Mouse (Mus musculus) liver, adult 2 months (tissue): ENCODE measurements around the gene Slc22a17.

Experiments
- CTCF ChIP-seq: fragments of 200-500 bp; IDR thresholded peaks from 2 replicates; pipeline ENCODE4 v1.5.1; 2011; ENCODE audit warnings: low read depth, low read length, control low read depth
- POLR2A ChIP-seq: fragments of 200-500 bp; IDR thresholded peaks from 2 replicates; pipeline ENCODE4 v1.6.1; 2011; ENCODE audit warnings: low read length, control low read depth; ENCODE audit not compliant: insufficient read depth; ENCODE audit errors: extremely low read depth

DNA sequence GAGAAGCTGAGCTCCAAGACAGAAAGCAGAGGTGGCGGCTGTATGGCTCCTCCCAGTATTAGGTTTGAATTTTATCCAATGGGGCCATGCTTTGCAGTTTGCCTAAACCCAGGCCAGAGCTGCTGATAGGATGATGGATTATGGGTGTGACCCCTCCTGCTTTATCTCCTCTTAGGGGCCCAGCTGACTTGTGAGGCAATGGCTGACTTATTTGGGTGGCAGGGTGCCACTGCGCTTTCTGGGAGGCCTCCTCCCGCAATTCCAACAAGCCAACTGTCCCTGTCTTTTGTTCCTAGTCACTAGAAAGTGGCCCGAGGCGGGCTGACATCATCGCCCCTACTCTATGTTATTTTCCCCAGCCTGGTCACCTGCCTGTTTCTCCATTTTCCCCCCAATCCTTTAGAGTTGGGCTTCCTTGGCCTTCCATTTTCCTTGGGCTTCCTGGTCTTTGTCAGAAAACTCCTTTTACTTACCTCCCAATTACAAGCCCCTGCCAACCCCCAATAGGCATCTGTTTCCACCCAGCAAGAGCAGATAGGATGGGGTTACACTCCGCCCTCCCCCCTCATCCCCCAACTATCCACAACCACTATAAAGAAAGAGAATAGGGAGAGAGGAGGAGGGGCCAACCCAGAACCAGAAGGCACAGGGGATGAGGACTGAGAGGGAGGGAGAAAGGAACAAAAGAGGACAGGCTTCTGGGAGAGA lies 11.9 kb upstream of the Slc22a17 start:
- TF ChIP-seq POLR2A = no peak
- TF ChIP-seq CTCF = no peak
